Mouse (Mus musculus) ES-E14 (cell line): ENCODE measurements around the gene Hs6st3.

Experiments
- HCFC1 ChIP-seq: IDR thresholded peaks from 2 replicates; pipeline ENCODE4 v1.6.1; 2012; ENCODE audit warnings: low read length, inconsistent platforms, borderline replicate concordance; ENCODE audit not compliant: insufficient read depth
- ZC3H11A ChIP-seq: IDR thresholded peaks from 2 replicates; pipeline ENCODE4 v1.6.1; 2012; ENCODE audit warnings: low read depth, mild to moderate bottlenecking, inconsistent platforms, low read length, borderline replicate concordance
- ZNF384 ChIP-seq: IDR thresholded peaks from 2 replicates; pipeline ENCODE4 v1.6.1; 2012; ENCODE audit warnings: low read depth, low read length, inconsistent platforms

DNA sequence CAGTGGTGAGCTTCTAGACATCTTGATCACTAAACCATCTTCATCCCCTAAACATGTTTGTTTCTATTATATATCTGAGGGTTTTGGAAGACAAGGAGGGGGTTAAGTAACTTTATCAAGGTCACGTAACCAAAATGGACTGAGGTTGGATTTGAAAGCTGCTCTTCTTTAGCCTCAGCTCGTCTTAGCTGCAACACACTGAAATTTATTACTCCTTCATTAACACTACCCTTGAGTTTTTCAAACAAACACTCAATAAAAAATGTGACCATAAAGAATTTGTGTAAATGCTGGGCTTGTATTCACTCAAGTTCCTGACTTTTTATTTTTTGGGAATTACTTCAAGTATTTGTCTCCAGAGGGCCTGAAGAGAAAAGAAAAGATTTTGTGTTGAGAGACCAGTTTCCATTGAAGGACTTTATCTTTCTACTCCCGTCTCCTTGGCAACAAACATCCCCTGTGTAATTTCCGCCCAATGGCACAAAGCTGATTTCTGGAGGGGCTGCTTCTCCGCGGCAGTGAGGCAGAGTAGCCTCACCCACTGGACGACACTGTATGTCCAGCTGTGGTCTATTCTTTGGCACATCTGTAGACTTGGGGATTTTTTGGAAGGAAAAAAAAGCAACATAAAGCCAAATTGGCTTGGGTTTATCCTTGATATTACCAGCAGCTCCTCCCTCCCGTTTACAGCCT is 696.0 kb downstream of the Hs6st3 start:
- TF ChIP-seq ZNF384 = no peak
- no peak for TF ChIP-seq HCFC1
- TF ChIP-seq ZC3H11A = no peak
